Mouse (Mus musculus) liver, postnatal 0 days (tissue): ENCODE data around the gene Lyg1.

Source experiments
- CTCF ChIP-seq: sonication (generic); IDR thresholded peaks from 2 replicates; pipeline ENCODE4 v1.5.1; 2016; ENCODE audit warnings: antibody characterized with exemption, low read depth
- EP300 ChIP-seq: IDR thresholded peaks from 2 replicates; pipeline ENCODE4 v1.6.1; 2016; ENCODE audit warnings: antibody characterized with exemption, low read depth, mild to moderate bottlenecking

- TF ChIP-seq EP300 (no peak), CTCF (no peak)
Measured at GRCm38 (mm10) chr1:38001956-38002355, 44.4 kb upstream of the Lyg1 start.
